Mouse (Mus musculus) lung, adult 10 weeks (tissue): ENCODE results near the gene Psmd3. TPM values are rescaled to one million over a fixed set of nuclear protein-coding genes. Genes with fewer than 3 reads are reported as not detected.

Experiments
- polyA plus RNA-seq: library from polyadenylated mRNA; stranded (reverse); fragments of 350-450 nt; fragmentation: Illumina TruSeq; extraction: RNeasy Lipid Tissue Mini Kit (QIAGEN cat#74804); gene quantifications from one replicate; pipeline ENCODE4 v1.2.3, GENCODE M21; 2014; ENCODE audit warnings: low read depth, low replicate concordance; ENCODE audit not compliant: insufficient read depth

The Psmd3 gene
- polyA plus RNA-seq, result 58.6 TPM

DNA sequence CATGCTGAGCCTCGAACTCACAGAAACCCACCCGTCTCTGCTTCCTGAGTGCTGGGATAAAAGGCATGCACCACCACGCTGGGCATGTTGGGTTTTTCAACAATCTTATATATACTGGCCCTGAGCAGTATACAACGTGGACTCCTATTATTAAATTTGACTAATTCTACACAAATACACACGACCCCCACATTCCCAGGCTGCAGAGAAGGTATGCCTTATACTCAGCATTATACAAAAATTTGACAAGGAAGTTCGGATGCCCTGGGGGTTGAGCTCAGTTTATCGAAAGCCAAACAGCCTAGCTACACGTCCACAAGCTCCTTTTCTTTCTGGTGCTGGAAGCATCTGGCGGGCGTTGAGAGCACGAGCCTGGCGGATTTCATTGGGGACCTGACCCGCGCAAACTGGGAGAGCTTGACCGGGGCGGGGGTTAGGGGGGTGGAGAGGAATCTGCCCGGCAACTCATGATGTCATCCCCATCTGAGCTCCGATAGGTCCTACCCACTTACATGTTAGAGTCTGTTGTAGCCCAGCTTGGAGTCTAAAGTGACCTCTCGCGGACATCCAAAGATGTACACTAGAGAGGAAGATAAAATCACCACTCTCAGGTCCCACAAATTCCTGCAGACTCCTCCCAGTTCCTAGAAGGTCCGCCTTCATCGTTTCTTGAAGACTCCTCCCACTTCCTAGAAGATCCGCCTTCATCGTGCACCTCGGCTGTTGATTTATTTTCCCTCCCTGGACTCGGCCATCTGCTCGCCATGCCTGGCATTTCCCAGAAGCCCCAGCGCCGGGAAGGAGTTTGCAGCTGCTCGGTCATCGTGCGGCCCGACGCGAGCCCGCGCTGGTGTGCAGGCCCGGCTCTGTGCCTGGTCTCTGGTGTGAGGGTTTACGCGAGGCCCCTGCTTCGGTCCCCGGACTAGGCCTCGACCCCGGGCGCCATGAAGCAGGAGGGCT lies at the start of gene Psmd3:
Gene Psmd3 (plus strand): TSS at position 769 of the 960 bp plus-strand sequence.

DNA sequence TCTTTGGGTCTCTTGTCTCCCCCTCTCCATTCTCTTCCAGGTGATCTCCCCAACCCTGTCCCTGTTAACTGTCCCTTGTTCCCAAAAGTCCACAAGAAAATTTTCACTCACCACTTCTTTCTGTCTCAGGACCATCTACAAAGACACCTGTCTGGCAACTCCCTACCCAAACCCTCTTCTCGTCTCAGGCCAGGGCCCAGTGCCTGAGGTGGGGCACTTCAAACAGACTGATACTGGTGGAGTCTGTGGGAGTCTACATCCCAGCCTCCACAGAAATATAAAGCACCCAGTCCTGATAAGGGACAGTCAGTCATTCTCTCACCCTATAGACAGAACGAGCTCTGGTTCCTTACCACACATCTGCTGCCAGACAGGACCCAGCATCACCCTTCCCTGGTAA lies 35.9 kb upstream of the Psmd3 start, which contains the start of gene Gsdma2:
Gene Gsdma2 (plus strand): TSS at position 301 of the 400 bp plus-strand sequence.

GRCm38 (mm10) chr11:98664091-98664490 lies 18.3 kb upstream of the Psmd3 start, which contains the start of gene Gsdma:
TSS of gene Gsdma (plus strand) at chr11:98664351.

GRCm38 (mm10) chr11:98701213-98701670 lies 18.9 kb downstream of the Psmd3 start, which contains the start of gene Csf3:
TSS of gene Csf3 (plus strand) at chr11:98701263.

DNA sequence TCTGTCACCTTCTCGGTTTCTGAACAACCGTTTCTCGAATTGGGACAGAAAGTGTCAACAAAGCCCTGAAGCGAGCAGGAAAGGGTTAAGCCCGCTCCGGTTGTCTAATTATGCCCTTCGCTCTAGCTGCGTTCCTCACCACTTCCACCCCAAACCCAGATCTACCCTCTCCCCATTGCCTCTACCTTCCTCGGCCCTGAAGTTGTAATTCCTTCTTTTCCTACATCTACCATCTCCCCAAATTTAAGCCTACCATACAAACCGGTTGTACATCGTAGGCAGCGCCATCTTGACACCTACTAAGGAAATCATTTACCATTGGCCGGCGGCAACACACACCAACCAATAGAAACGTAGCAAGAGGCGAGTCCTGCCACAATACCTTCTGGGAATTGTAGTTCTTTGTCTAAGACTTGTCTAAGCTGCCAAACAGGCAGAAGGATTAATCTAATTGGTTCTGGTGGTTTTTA lies 46.8 kb downstream of the Psmd3 start, which contains the start of gene Med24:
Gene Med24 (minus strand): TSS at position 317 of the 470 bp plus-strand sequence.

GRCm38 (mm10) chr11:98740393-98741050 lies 58.2 kb downstream of the Psmd3 start, which contains the start of gene Thra:
TSS of gene Thra (plus strand) at chr11:98740638.

Other genes with a start within 250 kb of the Psmd3 start
- 123 TPM for gene Mien1, start 243.6 kb upstream of the Psmd3 start, polyA plus RNA-seq
- gene Grb7, start 236.2 kb upstream of the Psmd3 start, polyA plus RNA-seq, result 15.9 TPM
- gene Ikzf3, start 136.5 kb upstream of the Psmd3 start, polyA plus RNA-seq, result 3.4 TPM
- 0.31 TPM for gene Zpbp2, start 131.5 kb upstream of the Psmd3 start, polyA plus RNA-seq
- gene Ormdl3, start 95.2 kb upstream of the Psmd3 start, polyA plus RNA-seq, result 36.1 TPM
- gene Lrrc3c, start 84.3 kb upstream of the Psmd3 start, polyA plus RNA-seq, result not detected
- gene Gm12355, start 56.9 kb upstream of the Psmd3 start, polyA plus RNA-seq, result 0.33 TPM
- not detected for gene Gsdma3, start 56.2 kb upstream of the Psmd3 start, polyA plus RNA-seq
- not detected for gene Gsdma2, start 35.8 kb upstream of the Psmd3 start, polyA plus RNA-seq
- not detected for gene Gsdma, start 18.2 kb upstream of the Psmd3 start, polyA plus RNA-seq
- gene Csf3, start 18.7 kb downstream of the Psmd3 start, polyA plus RNA-seq, result not detected
- 13.2 TPM for gene Med24, start 46.9 kb downstream of the Psmd3 start, polyA plus RNA-seq
- gene Thra, start 58.1 kb downstream of the Psmd3 start, polyA plus RNA-seq, result 71.3 TPM
- 15.6 TPM for gene Nr1d1, start 92.8 kb downstream of the Psmd3 start, polyA plus RNA-seq
- 40.5 TPM for gene Msl1, start 113.0 kb downstream of the Psmd3 start, polyA plus RNA-seq
- 20.7 TPM for gene Casc3, start 122.4 kb downstream of the Psmd3 start, polyA plus RNA-seq
- 1.1 TPM for gene Rapgefl1, start 154.2 kb downstream of the Psmd3 start, polyA plus RNA-seq
- 5.1 TPM for gene Wipf2, start 181.1 kb downstream of the Psmd3 start, polyA plus RNA-seq
- gene Cdc6, start 225.2 kb downstream of the Psmd3 start, polyA plus RNA-seq, result 0.92 TPM
- gene Rara, start 245.3 kb downstream of the Psmd3 start, polyA plus RNA-seq, result 18.0 TPM